Mouse (Mus musculus): Measurements from ENCODE around the gene Itih1. TPM values are rescaled to one million over a fixed set of nuclear protein-coding genes. Genes with fewer than 3 reads are reported as not detected.
A peak's percentile ranks its signal among the peaks of the same experiment; 100 is the strongest.

Itih1 gene
- polyA plus RNA-seq, 1 experiment: not detected

- Histone ChIP-seq H3K36me3 (ENCODE audit: control insufficient read depth, insufficient read depth, low read length, poor library complexity, severe bottlenecking) (no peaks in the 10 kb centered on the region), H3K4me3 (ENCODE audit: low read depth, low read length) (peak within 1 kb of the TSS; percentile 95), H3K27me3 (ENCODE audit: control insufficient read depth, insufficient read depth, low read length, poor library complexity, severe bottlenecking) (no peaks in the 10 kb centered on the region), H3K4me1 (ENCODE audit: control insufficient read depth, insufficient read depth, low read length) (peaks cover 2% of the 10 kb centered on the region), H3K9ac (ENCODE audit: low read depth, poor library complexity, severe bottlenecking) (peak within 1 kb of the TSS; percentile 70), H3K27ac (ENCODE audit: insufficient read depth, low read length) (no peak within 1 kb of the TSS), H3K9me3 (replicated peaks; ENCODE audit: control insufficient read depth, insufficient read depth, low read length, poor library complexity, severe bottlenecking) (no peaks in the 10 kb centered on the region)
- peak; percentile 53 for TF ChIP-seq POLR2A (IDR thresholded peaks at IDR 0.05; ENCODE audit: insufficient read depth, low read length)
- TF ChIP-seq EP300 (IDR thresholded peaks at IDR 0.05; ENCODE audit: insufficient read depth, low read depth, low read length): no peak
These were observed 8.2 kb upstream of the Itih1 start, which contains the start of gene Nek4 for GRCm38 (mm10) chr14:30951154-30951825. Gene Nek4 (plus strand): TSS chr14:30951377.

GRCm38 (mm10) chr14:30949986-30950385 is 6.9 kb upstream of the Itih1 start:
- Histone ChIP-seq H3K27me3 (ENCODE audit: control insufficient read depth, insufficient read depth, low read length, poor library complexity, severe bottlenecking) (no peaks in the 10 kb centered on the region), H3K27ac (ENCODE audit: insufficient read depth, low read length) (no peak overlapping the region), H3K9me3 (replicated peaks; ENCODE audit: control insufficient read depth, insufficient read depth, low read length, poor library complexity, severe bottlenecking) (no peaks in the 10 kb centered on the region), H3K9ac (ENCODE audit: low read depth, poor library complexity, severe bottlenecking) (no peak overlapping the region), H3K4me1 (ENCODE audit: control insufficient read depth, insufficient read depth, low read length) (peaks cover 2% of the 10 kb centered on the region), H3K36me3 (ENCODE audit: control insufficient read depth, insufficient read depth, low read length, poor library complexity, severe bottlenecking) (no peaks in the 10 kb centered on the region), H3K4me3 (ENCODE audit: low read depth, low read length) (no peak overlapping the region)
- no peak for TF ChIP-seq CTCF (IDR thresholded peaks at IDR 0.05; ENCODE audit: low read depth, low read length)
- no peak for TF ChIP-seq EP300 (IDR thresholded peaks at IDR 0.05; ENCODE audit: insufficient read depth, low read depth, low read length)
- no peak for TF ChIP-seq POLR2A (IDR thresholded peaks at IDR 0.05; ENCODE audit: insufficient read depth, low read length)

- Histone ChIP-seq H3K36me3 (ENCODE audit: control insufficient read depth, insufficient read depth, low read length, poor library complexity, severe bottlenecking) (no peaks in the 10 kb centered on the region), H3K9me3 (replicated peaks; ENCODE audit: control insufficient read depth, insufficient read depth, low read length, poor library complexity, severe bottlenecking) (no peaks in the 10 kb centered on the region), H3K4me3 (ENCODE audit: low read depth, low read length) (no peak overlapping the region), H3K27me3 (ENCODE audit: control insufficient read depth, insufficient read depth, low read length, poor library complexity, severe bottlenecking) (no peaks in the 10 kb centered on the region), H3K27ac (ENCODE audit: insufficient read depth, low read length) (no peak overlapping the region), H3K4me1 (ENCODE audit: control insufficient read depth, insufficient read depth, low read length) (no peaks in the 10 kb centered on the region), H3K9ac (ENCODE audit: low read depth, poor library complexity, severe bottlenecking) (no peak overlapping the region)
- no peak for TF ChIP-seq CTCF (IDR thresholded peaks at IDR 0.05; ENCODE audit: low read depth, low read length)
- TF ChIP-seq EP300 (IDR thresholded peaks at IDR 0.05; ENCODE audit: insufficient read depth, low read depth, low read length): no peak
- TF ChIP-seq POLR2A (IDR thresholded peaks at IDR 0.05; ENCODE audit: insufficient read depth, low read length): no peak
These were observed 1.7 kb upstream of the Itih1 start for GRCm38 (mm10) chr14:30944745-30945144.

- no peaks in the 10 kb centered on the region for H3K9me3 ChIP-seq (replicated peaks; ENCODE audit: control insufficient read depth, insufficient read depth, low read length, poor library complexity, severe bottlenecking)
- no peaks in the 10 kb centered on the region for H3K27me3 ChIP-seq (ENCODE audit: control insufficient read depth, insufficient read depth, low read length, poor library complexity, severe bottlenecking)
- no peak overlapping the region for H3K9ac ChIP-seq (ENCODE audit: low read depth, poor library complexity, severe bottlenecking)
- H3K4me3 ChIP-seq (ENCODE audit: low read depth, low read length): no peak overlapping the region
- H3K4me1 ChIP-seq (ENCODE audit: control insufficient read depth, insufficient read depth, low read length): no peaks in the 10 kb centered on the region
- TF ChIP-seq CTCF (IDR thresholded peaks at IDR 0.05; ENCODE audit: low read depth, low read length) (peak; percentile 52), POLR2A (IDR thresholded peaks at IDR 0.05; ENCODE audit: insufficient read depth, low read length) (no peak)
- H3K36me3 ChIP-seq (ENCODE audit: control insufficient read depth, insufficient read depth, low read length, poor library complexity, severe bottlenecking): no peaks in the 10 kb centered on the region
- no peak overlapping the region for H3K27ac ChIP-seq (ENCODE audit: insufficient read depth, low read length)
These were observed 978 bp upstream of the Itih1 start for GRCm38 (mm10) chr14:30943860-30944674.

GRCm38 (mm10) chr14:30942254-30942653 is 835 bp downstream of the Itih1 start:
- TF ChIP-seq EP300 (IDR thresholded peaks at IDR 0.05; ENCODE audit: insufficient read depth, low read depth, low read length): no peak
- TF ChIP-seq POLR2A (IDR thresholded peaks at IDR 0.05; ENCODE audit: insufficient read depth, low read length): no peak
- no peak for TF ChIP-seq CTCF (IDR thresholded peaks at IDR 0.05; ENCODE audit: low read depth, low read length)
- Histone ChIP-seq H3K4me1 (ENCODE audit: control insufficient read depth, insufficient read depth, low read length) (no peaks in the 10 kb centered on the region), H3K36me3 (ENCODE audit: control insufficient read depth, insufficient read depth, low read length, poor library complexity, severe bottlenecking) (no peaks in the 10 kb centered on the region), H3K9me3 (replicated peaks; ENCODE audit: control insufficient read depth, insufficient read depth, low read length, poor library complexity, severe bottlenecking) (no peaks in the 10 kb centered on the region), H3K27me3 (ENCODE audit: control insufficient read depth, insufficient read depth, low read length, poor library complexity, severe bottlenecking) (no peaks in the 10 kb centered on the region), H3K4me3 (ENCODE audit: low read depth, low read length) (no peak overlapping the region), H3K9ac (ENCODE audit: low read depth, poor library complexity, severe bottlenecking) (no peak overlapping the region), H3K27ac (ENCODE audit: insufficient read depth, low read length) (no peak overlapping the region)

- no peaks in the 10 kb centered on the region for H3K27me3 ChIP-seq (ENCODE audit: control insufficient read depth, insufficient read depth, low read length, poor library complexity, severe bottlenecking)
- H3K36me3 ChIP-seq (ENCODE audit: control insufficient read depth, insufficient read depth, low read length, poor library complexity, severe bottlenecking): no peaks in the 10 kb centered on the region
- no peak overlapping the region for H3K4me3 ChIP-seq (ENCODE audit: low read depth, low read length)
- H3K9ac ChIP-seq (ENCODE audit: low read depth, poor library complexity, severe bottlenecking): no peak overlapping the region
- no peak overlapping the region for H3K27ac ChIP-seq (ENCODE audit: insufficient read depth, low read length)
- TF ChIP-seq CTCF (IDR thresholded peaks at IDR 0.05; ENCODE audit: low read depth, low read length) (no peak), EP300 (IDR thresholded peaks at IDR 0.05; ENCODE audit: insufficient read depth, low read depth, low read length) (no peak), POLR2A (IDR thresholded peaks at IDR 0.05; ENCODE audit: insufficient read depth, low read length) (no peak)
- H3K9me3 ChIP-seq (replicated peaks; ENCODE audit: control insufficient read depth, insufficient read depth, low read length, poor library complexity, severe bottlenecking): no peaks in the 10 kb centered on the region
- no peaks in the 10 kb centered on the region for H3K4me1 ChIP-seq (ENCODE audit: control insufficient read depth, insufficient read depth, low read length)
These were observed 9.7 kb downstream of the Itih1 start for GRCm38 (mm10) chr14:30933351-30933750.

Data from ES-Bruce4 (cell line).